Mouse (Mus musculus): Measurements from ENCODE around the gene Wnt5b. TPM values are rescaled to one million over a fixed set of nuclear protein-coding genes. Genes with fewer than 3 reads are reported as not detected.

The Wnt5b gene
- total and polyA plus RNA-seq, 2 experiments from 2014 or later = 3.6 to 4.7 TPM

DNA sequence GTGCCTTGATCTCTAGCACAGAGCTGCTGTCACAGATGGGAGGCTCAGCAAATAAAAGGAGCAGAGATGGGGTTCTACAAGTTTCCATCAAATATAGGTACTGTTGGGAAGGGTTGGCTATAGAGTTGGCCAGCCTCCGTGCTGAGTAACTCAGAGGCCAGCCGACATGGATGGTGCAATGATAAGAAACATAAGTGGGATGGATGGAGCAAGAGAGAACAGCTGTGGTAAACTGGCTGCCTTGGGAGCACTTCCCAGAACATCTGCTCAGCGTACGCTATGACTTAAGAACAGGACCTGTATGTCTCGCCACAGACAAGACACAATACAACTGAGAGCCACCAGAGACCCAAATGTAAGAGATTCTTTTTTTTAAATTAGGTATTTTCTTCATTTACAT lies 39.0 kb upstream of the Wnt5b start:
- DNase-seq (ENCODE audit: low spot score) = no peak
- Histone ChIP-seq H3K4me2 (ENCODE audit: low read depth, low read length) (no peak overlapping the region), H3K36me3 (ENCODE audit: insufficient read depth, low read length) (no peaks in the 10 kb centered on the region; the same call in 1 of the 2 replicates), H3K9ac (replicated peaks; ENCODE audit: low read length) (no peak overlapping the region), H3K4me3 (ENCODE audit: low read length) (no peak overlapping the region), H3K27ac (no peak overlapping the region), H3K9me3 (ENCODE audit: low read length) (no peaks in the 10 kb centered on the region), H3K4me1 (ENCODE audit: insufficient read depth, low read length) (no peaks in the 10 kb centered on the region), H3K27me3 (ENCODE audit: insufficient read depth, low read length) (no peaks in the 10 kb centered on the region)
- no peak for TF ChIP-seq CTCF (IDR thresholded peaks at IDR 0.05; ENCODE audit: low read depth)
- ATAC-seq = no peak
- WGBS = 96% methylated on average over 5 of the region's 5 CpGs

DNA sequence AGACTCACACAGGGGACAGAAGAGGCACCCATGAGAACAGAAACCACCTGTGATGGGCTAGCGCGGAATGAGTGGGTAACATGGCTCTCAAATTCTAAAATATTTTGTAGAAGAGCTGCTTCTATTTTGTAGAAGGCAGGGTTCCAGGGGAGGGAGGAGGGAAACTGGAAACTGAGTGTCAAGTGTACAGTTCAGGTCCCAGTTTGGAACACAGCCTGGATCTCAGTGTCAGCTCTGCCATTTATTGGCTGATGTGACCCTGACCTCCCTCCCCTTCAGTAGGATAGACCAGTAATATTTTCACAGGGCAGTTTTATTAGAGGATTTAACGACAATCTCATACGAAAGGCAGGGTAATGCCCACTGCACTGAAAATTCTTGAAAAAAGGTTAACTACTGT lies 32.6 kb upstream of the Wnt5b start:
- Histone ChIP-seq H3K9me3 (ENCODE audit: low read length) (no peaks in the 10 kb centered on the region), H3K4me1 (ENCODE audit: insufficient read depth, low read length) (no peaks in the 10 kb centered on the region), H3K9ac (replicated peaks; ENCODE audit: low read length) (no peak overlapping the region), H3K4me2 (ENCODE audit: low read depth, low read length) (no peak overlapping the region), H3K4me3 (ENCODE audit: low read length) (no peak overlapping the region), H3K36me3 (ENCODE audit: insufficient read depth, low read length) (peaks cover 15% of the 10 kb centered on the region; the same call in 1 of the 2 replicates), H3K27me3 (ENCODE audit: insufficient read depth, low read length) (no peaks in the 10 kb centered on the region), H3K27ac (no peak overlapping the region)
- 93% methylated on average over 4 of the region's 4 CpGs for WGBS
- ATAC-seq (no peak), DNase-seq (ENCODE audit: low spot score) (no peak)
- TF ChIP-seq CTCF (IDR thresholded peaks at IDR 0.05; ENCODE audit: low read depth) = no peak

DNA sequence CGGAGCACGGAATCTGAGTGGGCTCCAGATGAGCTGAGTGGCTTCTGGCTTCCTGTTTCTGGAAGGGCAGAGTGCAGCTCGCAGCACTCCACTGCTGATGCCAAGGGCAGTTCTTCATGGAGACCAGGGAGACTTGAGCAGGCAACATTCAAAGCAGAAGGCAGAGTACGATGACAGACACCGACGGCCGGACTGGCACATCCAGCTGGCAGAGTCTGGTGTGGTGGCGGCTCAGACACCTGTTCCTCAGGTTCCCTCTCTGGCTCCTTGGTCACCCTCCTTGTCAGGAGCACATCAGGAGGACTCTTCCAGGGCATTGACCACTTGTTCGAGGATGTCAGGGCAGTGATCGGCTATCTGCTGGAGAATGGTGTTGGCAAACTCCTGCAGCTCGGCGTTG lies 31.2 kb upstream of the Wnt5b start:
- Histone ChIP-seq H3K27me3 (ENCODE audit: insufficient read depth, low read length) (no peaks in the 10 kb centered on the region), H3K9me3 (ENCODE audit: low read length) (no peaks in the 10 kb centered on the region), H3K4me1 (ENCODE audit: insufficient read depth, low read length) (no peaks in the 10 kb centered on the region), H3K27ac (no peak overlapping the region), H3K4me3 (ENCODE audit: low read length) (no peak overlapping the region), H3K9ac (replicated peaks; ENCODE audit: low read length) (no peak overlapping the region), H3K36me3 (ENCODE audit: insufficient read depth, low read length) (peaks cover 18% of the 10 kb centered on the region; the same call in 1 of the 2 replicates), H3K4me2 (ENCODE audit: low read depth, low read length) (no peak overlapping the region)
- 96% methylated on average over 12 of the region's 12 CpGs for WGBS
- DNase-seq (ENCODE audit: low spot score) = no peak
- ATAC-seq = no peak
- no peak for TF ChIP-seq CTCF (IDR thresholded peaks at IDR 0.05; ENCODE audit: low read depth)

DNA sequence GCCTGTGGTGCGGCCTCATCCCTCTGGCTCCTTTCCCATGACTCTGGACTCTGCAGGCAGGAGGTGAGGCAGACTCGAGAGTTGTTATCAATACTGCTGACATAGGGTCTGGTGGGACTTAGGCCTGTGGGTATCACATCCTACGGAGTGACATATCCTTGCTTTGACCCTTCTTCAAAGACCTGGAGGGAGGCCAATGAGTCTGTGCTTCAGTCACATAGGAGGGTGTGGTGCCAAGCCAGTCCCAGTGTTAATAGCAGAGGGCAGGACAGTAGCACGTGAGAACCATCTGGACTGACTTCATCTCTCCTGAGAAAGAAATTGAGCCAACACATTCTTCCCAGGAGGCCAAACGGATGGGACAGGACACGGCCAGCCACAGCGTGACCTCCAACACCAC lies 28.1 kb upstream of the Wnt5b start:
- TF ChIP-seq CTCF (IDR thresholded peaks at IDR 0.05; ENCODE audit: low read depth) = no peak
- Histone ChIP-seq H3K9me3 (ENCODE audit: low read length) (no peaks in the 10 kb centered on the region), H3K4me3 (ENCODE audit: low read length) (no peak overlapping the region), H3K27ac (no peak overlapping the region), H3K36me3 (ENCODE audit: insufficient read depth, low read length) (peaks cover 18% of the 10 kb centered on the region; the same call in 1 of the 2 replicates), H3K9ac (replicated peaks; ENCODE audit: low read length) (no peak overlapping the region), H3K27me3 (ENCODE audit: insufficient read depth, low read length) (no peaks in the 10 kb centered on the region), H3K4me1 (ENCODE audit: insufficient read depth, low read length) (no peaks in the 10 kb centered on the region), H3K4me2 (ENCODE audit: low read depth, low read length) (no peak overlapping the region)
- 43% methylated on average over 7 of the region's 7 CpGs for WGBS
- no peak for ATAC-seq
- DNase-seq (ENCODE audit: low spot score) = peak; percentile 30

DNA sequence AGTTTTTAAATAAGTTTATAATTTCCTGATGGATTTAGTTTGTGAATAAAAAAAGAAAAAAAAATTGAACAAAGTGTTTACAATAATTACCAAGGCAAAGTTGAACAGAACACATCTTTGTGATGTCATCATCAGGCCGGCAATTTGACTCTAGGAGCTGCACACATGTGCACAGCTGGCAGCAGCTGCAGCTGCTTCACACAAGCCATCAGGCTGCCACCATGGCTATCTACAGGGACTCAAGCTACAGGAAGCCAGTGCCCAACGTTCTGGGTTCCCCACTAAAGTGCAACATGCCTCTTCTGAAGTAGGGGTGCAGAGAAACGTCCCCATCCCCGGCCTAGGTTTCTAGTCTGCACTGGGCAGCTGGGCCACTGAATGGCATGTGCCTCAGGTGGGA lies 26.6 kb upstream of the Wnt5b start:
- H3K9ac ChIP-seq (replicated peaks; ENCODE audit: low read length) = no peak overlapping the region
- H3K27me3 ChIP-seq (ENCODE audit: insufficient read depth, low read length) = no peaks in the 10 kb centered on the region
- no peak for TF ChIP-seq CTCF (IDR thresholded peaks at IDR 0.05; ENCODE audit: low read depth)
- DNase-seq (ENCODE audit: low spot score) (no peak), ATAC-seq (no peak)
- no peaks in the 10 kb centered on the region for H3K4me1 ChIP-seq (ENCODE audit: insufficient read depth, low read length)
- no peak overlapping the region for H3K4me3 ChIP-seq (ENCODE audit: low read length)
- H3K36me3 ChIP-seq (ENCODE audit: insufficient read depth, low read length) = peaks cover 18% of the 10 kb centered on the region; the same call in 1 of the 2 replicates
- no peaks in the 10 kb centered on the region for H3K9me3 ChIP-seq (ENCODE audit: low read length)
- no peak overlapping the region for H3K4me2 ChIP-seq (ENCODE audit: low read depth, low read length)
- 88% methylated on average over 4 of the region's 4 CpGs for WGBS
- H3K27ac ChIP-seq = no peak overlapping the region

DNA sequence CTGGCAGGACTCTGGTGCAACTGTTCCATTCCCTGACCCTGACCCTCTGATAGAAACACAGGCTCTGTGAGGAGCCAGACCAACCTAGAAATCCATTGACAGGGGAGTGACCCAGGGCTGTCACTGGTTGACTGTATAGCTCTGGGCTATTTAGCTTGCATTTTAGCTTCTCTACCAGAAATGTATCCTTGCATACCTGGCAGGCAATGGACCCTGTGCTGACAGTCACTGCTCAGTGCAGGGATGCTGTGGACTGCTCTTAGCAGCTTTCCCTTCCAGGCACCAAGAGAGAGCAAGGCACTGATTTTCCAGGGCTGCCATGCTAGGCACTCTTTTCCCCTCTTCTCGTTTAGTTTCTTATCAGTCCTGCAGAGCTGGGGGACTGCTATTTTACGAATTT lies 24.2 kb upstream of the Wnt5b start:
- no peak for DNase-seq (ENCODE audit: low spot score)
- no peak for ATAC-seq
- Histone ChIP-seq H3K9ac (replicated peaks; ENCODE audit: low read length) (no peak overlapping the region), H3K27me3 (ENCODE audit: insufficient read depth, low read length) (no peaks in the 10 kb centered on the region), H3K4me2 (ENCODE audit: low read depth, low read length) (no peak overlapping the region), H3K27ac (no peak overlapping the region), H3K4me1 (ENCODE audit: insufficient read depth, low read length) (no peaks in the 10 kb centered on the region), H3K36me3 (ENCODE audit: insufficient read depth, low read length) (peaks cover 8% of the 10 kb centered on the region; the same call in 1 of the 2 replicates), H3K4me3 (ENCODE audit: low read length) (no peak overlapping the region), H3K9me3 (ENCODE audit: low read length) (no peaks in the 10 kb centered on the region)
- no peak for TF ChIP-seq CTCF (IDR thresholded peaks at IDR 0.05; ENCODE audit: low read depth)
- 90% methylated on average over 2 of the region's 2 CpGs for whole genome bisulfite sequencing

DNA sequence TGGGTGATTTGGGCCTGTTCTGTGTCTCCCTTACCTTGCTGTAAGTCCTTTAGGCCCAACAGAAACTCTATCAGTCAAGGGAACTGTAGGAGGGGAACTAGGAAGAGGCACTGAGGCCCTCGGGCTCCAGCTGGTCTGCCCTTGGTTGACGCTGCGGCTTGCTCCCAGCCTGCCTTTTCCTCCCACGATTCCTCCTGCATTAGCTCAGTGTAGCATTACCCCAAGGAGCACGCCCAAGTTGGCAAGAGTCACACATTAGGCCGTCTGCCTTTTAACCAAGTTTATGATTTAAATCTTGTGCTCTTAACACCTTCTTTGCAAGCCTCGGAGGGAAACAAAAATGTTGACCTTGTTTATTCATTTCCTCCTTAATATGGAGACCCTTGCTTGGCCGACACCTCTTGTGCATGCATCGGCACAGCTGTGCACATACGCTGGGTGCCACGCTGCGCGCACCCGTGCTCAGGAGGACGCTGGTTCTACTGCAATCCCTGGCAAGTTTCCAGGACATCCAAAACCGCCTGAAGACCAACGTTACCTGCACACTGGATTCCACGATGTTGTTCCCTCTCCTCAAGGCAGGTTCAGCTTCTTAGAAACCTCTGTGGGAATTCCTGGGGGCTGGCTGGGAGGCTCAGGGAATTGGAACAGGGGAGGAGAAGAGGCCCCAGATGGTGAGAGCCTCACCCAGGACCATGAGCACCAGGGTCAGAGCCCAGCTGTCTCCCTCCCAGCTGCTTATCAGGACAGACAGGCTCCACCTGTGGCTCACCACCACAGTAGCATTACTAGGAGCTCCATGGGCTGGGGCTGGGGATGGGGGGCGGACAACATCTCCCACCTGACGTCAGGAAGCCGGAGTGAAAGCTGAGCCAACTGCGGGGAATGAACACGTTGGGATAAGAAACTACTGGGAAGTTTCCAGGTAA lies 21.6 kb upstream of the Wnt5b start:
- no peak for TF ChIP-seq CTCF (IDR thresholded peaks at IDR 0.05; ENCODE audit: low read depth)
- DNase-seq (ENCODE audit: low spot score) (no peak), ATAC-seq (no peak)
- no peak overlapping the region for H3K4me2 ChIP-seq (ENCODE audit: low read depth, low read length)
- H3K9me3 ChIP-seq (ENCODE audit: low read length) = no peaks in the 10 kb centered on the region
- no peaks in the 10 kb centered on the region for H3K27me3 ChIP-seq (ENCODE audit: insufficient read depth, low read length)
- peaks cover 3% of the 10 kb centered on the region; the same call in 1 of the 2 replicates for H3K36me3 ChIP-seq (ENCODE audit: insufficient read depth, low read length)
- no peak overlapping the region for H3K4me3 ChIP-seq (ENCODE audit: low read length)
- no peak overlapping the region for H3K27ac ChIP-seq
- H3K4me1 ChIP-seq (ENCODE audit: insufficient read depth, low read length) = no peaks in the 10 kb centered on the region
- 77% methylated on average over 23 of the region's 23 CpGs for WGBS
- H3K9ac ChIP-seq (replicated peaks; ENCODE audit: low read length) = no peak overlapping the region

Measured in hindbrain, postnatal 0 days (tissue).